16 mouse cellular contexts compared by ENCODE assay signal in genomic region chr15:8738156-8738555, GRCm38 (mm10). TPM values are rescaled to one million over a fixed set of nuclear protein-coding genes. Genes with fewer than 3 reads are reported as not detected.
DNase-seq lines count a peak whose midpoint lies in the region; ATAC-seq lines count a peak whose summit lies in the region.
"Had no signal": no experiment of that assay in that cellular context is flagged by ENCODE, and none has a peak within 500 bp of the region (broad histone marks: within the 10 kb centered on the region; RNA-seq: fewer than 3 reads in every experiment).

No protein-coding gene starts in this region.

- no peaks in the 10 kb centered on the region for H3K27me3 ChIP-seq in intestine, embryonic 15.5 days (replicated peaks)
- H3K27me3 ChIP-seq in hindbrain, embryonic 11.5 days (ENCODE audit: control insufficient read depth, insufficient read depth, low read length): no peaks in the 10 kb centered on the region
- H3K27me3 ChIP-seq: heart, embryonic 13.5 days; limb, embryonic 12.5 days; stomach, embryonic 15.5 days had no signal

- WGBS in intestine, embryonic 15.5 days: 87% methylated on average over 5 of the region's 5 CpGs
- WGBS in hindbrain, embryonic 11.5 days: 91% methylated on average over 5 of the region's 5 CpGs

- peak; percentile 12 for DNase-seq in adrenal gland, postnatal 10 days
- no peak for DNase-seq in adrenal gland, adult 8-10 months
- DNase-seq in layer of hippocampus, adult 9-11 months: peak; percentile 42
- no peak for DNase-seq in layer of hippocampus, adult 9-10 months (ENCODE audit: low spot score)
- peak; percentile 38 for DNase-seq in cerebellum, adult 9-10 months
- DNase-seq in skeletal muscle tissue, adult 2 months (ENCODE audit: low read depth, low spot score): peak; percentile 10
- no peak for DNase-seq in hindbrain, embryonic 11.5 days (ENCODE audit: low spot score)
- DNase-seq: kidney, adult 11 months; kidney, postnatal 36 days had no signal

- H3K9me3 ChIP-seq in intestine, embryonic 15.5 days: no peaks in the 10 kb centered on the region
- no peaks in the 10 kb centered on the region for H3K9me3 ChIP-seq in hindbrain, embryonic 11.5 days (ENCODE audit: control insufficient read depth, low read length)
- H3K9me3 ChIP-seq: limb, embryonic 12.5 days; stomach, embryonic 15.5 days had no signal

- H3K4me2 ChIP-seq in intestine, embryonic 15.5 days (replicated peaks): no peak overlapping the region
- no peak overlapping the region for H3K4me2 ChIP-seq in hindbrain, embryonic 11.5 days (replicated peaks; ENCODE audit: low read depth, low read length)
- H3K4me2 ChIP-seq: heart, embryonic 13.5 days; limb, embryonic 12.5 days; stomach, embryonic 15.5 days had no signal

- no peaks in the 10 kb centered on the region for H3K4me1 ChIP-seq in intestine, embryonic 15.5 days (replicated peaks)
- no peaks in the 10 kb centered on the region for H3K4me1 ChIP-seq in hindbrain, embryonic 11.5 days (replicated peaks; ENCODE audit: control insufficient read depth, insufficient read depth, low read length)
- H3K4me1 ChIP-seq: stomach, embryonic 15.5 days had no signal

- no peak overlapping the region for H3K4me3 ChIP-seq in intestine, embryonic 15.5 days (replicated peaks)
- no peak overlapping the region for H3K4me3 ChIP-seq in hindbrain, embryonic 11.5 days (ENCODE audit: low read depth, low read length)
- H3K4me3 ChIP-seq: heart, embryonic 13.5 days; limb, embryonic 12.5 days; stomach, embryonic 15.5 days had no signal

- ATAC-seq in intestine, embryonic 15.5 days: no peak
- no peak for ATAC-seq in hindbrain, embryonic 11.5 days (ENCODE audit: low FRiP score)
- ATAC-seq: lung, postnatal 0 days had no signal

- H3K9ac ChIP-seq in intestine, embryonic 15.5 days: no peak overlapping the region
- no peak overlapping the region for H3K9ac ChIP-seq in hindbrain, embryonic 11.5 days (ENCODE audit: low read depth, low read length)
- H3K9ac ChIP-seq: heart, embryonic 13.5 days; limb, embryonic 12.5 days; liver, embryonic 14.5 days; stomach, embryonic 15.5 days had no signal

- no peaks in the 10 kb centered on the region for H3K36me3 ChIP-seq in intestine, embryonic 15.5 days
- no peaks in the 10 kb centered on the region for H3K36me3 ChIP-seq in hindbrain, embryonic 11.5 days (ENCODE audit: control insufficient read depth, insufficient read depth, low read length)
- H3K36me3 ChIP-seq: heart, embryonic 13.5 days; limb, embryonic 12.5 days; stomach, embryonic 15.5 days had no signal

- no peak overlapping the region for H3K27ac ChIP-seq in intestine, embryonic 15.5 days
- no peak overlapping the region for H3K27ac ChIP-seq in hindbrain, embryonic 11.5 days (ENCODE audit: low read depth, low read length)
- H3K27ac ChIP-seq: heart, embryonic 13.5 days; limb, embryonic 12.5 days; liver, embryonic 14.5 days; stomach, embryonic 15.5 days had no signal

RNA-seq across cellular contexts. Expression of gene Slc1a3, which starts 27.6 kb away (rescaled TPM):
- total RNA-seq in adrenal gland, postnatal 10 days (2021): 10 to 100 TPM; 10.4 to 18.5 TPM
- total RNA-seq in adrenal gland, adult 8-10 months (2022): 10 to 100 TPM in 3 of 4 experiments, 1 to 10 TPM in 1; 5.7 to 19.4 (median 16.8) TPM
- 6.5 and 6.8 TPM in 2 replicates for polyA plus RNA-seq in intestine, embryonic 15.5 days (2015; fragmentation: Nextera tagmentation; extraction: Ambion mirVana)
- polyA plus RNA-seq in hindbrain, embryonic 11.5 days (2014; fragmentation: Nextera tagmentation; extraction: Ambion mirVana): 41.8 and 50.2 TPM in 2 replicates
- total RNA-seq: neutrophil, adult 5-6 weeks had no signal

Comparison
In these comparisons a context has a peak if more than half of its experiments do, and no peak if none do; other contexts are left out.
1. DNase-seq: peak in adrenal gland, postnatal 10 days (single experiment), layer of hippocampus, adult 9-11 months (single experiment), cerebellum, adult 9-10 months (single experiment) and skeletal muscle tissue, adult 2 months (single experiment); none in adrenal gland, adult 8-10 months (single experiment), layer of hippocampus, adult 9-10 months (single experiment) and hindbrain, embryonic 11.5 days (single experiment).